Mouse (Mus musculus): ENCODE results near the gene Rnf43. TPM values are rescaled to one million over a fixed set of nuclear protein-coding genes. Genes with fewer than 3 reads are reported as not detected.

The Rnf43 gene
- total and polyA plus RNA-seq, 3 experiments: 14.6 to 17.3 TPM; not detected in 1

DNA sequence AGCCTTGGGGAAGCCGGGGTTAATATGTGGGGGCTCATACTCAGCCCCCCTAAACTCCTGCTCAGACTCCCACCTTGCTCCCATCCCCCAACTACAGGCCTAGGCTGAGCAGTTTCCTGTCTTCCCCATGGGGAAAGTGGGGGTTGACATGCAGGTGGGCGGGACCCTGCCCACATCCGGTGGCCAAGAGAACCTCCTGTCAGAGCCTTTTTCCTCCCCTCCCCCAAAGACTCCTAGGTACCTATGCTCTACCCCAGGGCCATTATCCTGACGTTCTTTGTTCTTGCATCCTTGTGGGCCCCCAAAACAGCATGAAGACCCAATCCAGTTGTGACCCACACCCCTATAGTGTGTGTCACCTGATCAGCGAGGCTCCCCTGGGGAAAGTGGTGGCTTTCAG lies 92.1 kb downstream of the Rnf43 start:
- Histone ChIP-seq H3K4me3 (ENCODE audit: control insufficient read depth in 1 of 2, insufficient read depth in 1 of 2, low read depth in 2 of 2, low read length in 2 of 2) (peak overlapping the region; percentile 48 to 63), H3K27me3 (ENCODE audit: control insufficient read depth in 1 of 2, insufficient read depth in 2 of 2, low read length in 2 of 2) (no peaks in the 10 kb centered on the region), H3K9me3 (replicated peaks; ENCODE audit: insufficient read depth, low read length) (no peaks in the 10 kb centered on the region), H3K4me1 (ENCODE audit: control insufficient read depth in 1 of 2, insufficient read depth in 2 of 2, low read length in 2 of 2) (peaks cover 5 to 43% of the 10 kb centered on the region in 2 experiments; a peak in 3 of 4 replicates), H3K79me2 (ENCODE audit: control insufficient read depth, insufficient read depth, low read length, poor library complexity) (peaks cover 70% of the 10 kb centered on the region), H3K27ac (ENCODE audit: control insufficient read depth, low read depth, low read length) (peak overlapping the region; percentile 100), H3K9ac (ENCODE audit: control insufficient read depth, low read depth, low read length, poor library complexity, severe bottlenecking) (peak overlapping the region; percentile 83), H3K36me3 (ENCODE audit: control insufficient read depth in 1 of 2, insufficient read depth in 2 of 2, low read length in 2 of 2) (peaks cover 2 to 29% of the 10 kb centered on the region in 2 experiments; a peak in 3 of 4 replicates)
- peak; percentile 99 for DNase-seq (ENCODE audit: low read depth, low spot score)
- TF ChIP-seq TBP (IDR thresholded peaks at IDR 0.05; ENCODE audit: low read depth, low read length): peak; percentile 91; the same call in 1 of the 2 replicates
- no peak for TF ChIP-seq BHLHE40 (IDR thresholded peaks at IDR 0.05; ENCODE audit: borderline replicate concordance, low read depth, low read length)
- no peak for TF ChIP-seq TAL1 (IDR thresholded peaks at IDR 0.05; ENCODE audit: low read length)
- peak in 1 of 2 experiments; percentile 31; a peak in 2 of 4 replicates for TF ChIP-seq POLR2A (IDR thresholded peaks at IDR 0.05; ENCODE audit: control insufficient read depth in 1 of 2, insufficient read depth in 1 of 2, low read depth in 1 of 2, low read length in 2 of 2, poor library complexity in 1 of 2)

DNA sequence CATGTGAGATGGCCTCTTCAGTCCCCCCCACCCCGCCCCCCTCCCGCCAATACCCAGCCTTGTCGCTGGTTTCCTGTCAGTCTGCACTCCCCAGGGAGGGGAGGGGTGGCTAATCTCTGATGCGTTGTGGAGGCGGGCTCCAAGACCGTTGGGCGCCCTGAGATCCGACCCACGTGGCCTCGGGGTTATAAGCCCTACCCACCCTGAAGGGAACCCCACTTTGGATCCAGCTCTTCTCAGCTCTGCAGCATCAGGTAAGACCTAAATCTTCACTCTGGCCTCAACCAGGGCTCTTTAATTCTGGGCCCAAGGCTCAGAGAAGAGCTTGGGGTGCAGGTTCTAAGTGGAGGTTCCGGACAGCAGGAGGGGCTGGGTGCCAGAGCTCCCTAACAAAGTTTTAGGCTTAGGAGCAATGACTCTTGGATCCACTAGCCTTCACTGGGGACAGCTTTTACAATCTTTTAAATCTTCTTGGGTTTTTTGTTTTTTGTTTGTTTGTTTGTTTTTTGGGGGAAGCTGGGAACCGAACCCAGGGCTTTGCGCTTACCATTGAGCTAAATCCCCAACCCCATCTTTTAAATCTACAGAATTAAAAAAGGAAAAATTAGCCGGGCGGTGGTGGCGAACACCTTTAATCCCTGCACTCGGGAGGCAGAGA lies 93.0 kb downstream of the Rnf43 start:
- Histone ChIP-seq H3K36me3 (ENCODE audit: control insufficient read depth in 1 of 2, insufficient read depth in 2 of 2, low read length in 2 of 2) (peaks cover 2 to 23% of the 10 kb centered on the region in 2 experiments; a peak in 3 of 4 replicates), H3K9ac (ENCODE audit: control insufficient read depth, low read depth, low read length, poor library complexity, severe bottlenecking) (peak overlapping the region; percentile 95), H3K79me2 (ENCODE audit: control insufficient read depth, insufficient read depth, low read length, poor library complexity) (peaks cover 61% of the 10 kb centered on the region), H3K9me3 (replicated peaks; ENCODE audit: insufficient read depth, low read length) (no peaks in the 10 kb centered on the region), H3K27ac (ENCODE audit: control insufficient read depth, low read depth, low read length) (peak overlapping the region; percentile 100), H3K4me1 (ENCODE audit: control insufficient read depth in 1 of 2, insufficient read depth in 2 of 2, low read length in 2 of 2) (peaks cover 5 to 34% of the 10 kb centered on the region in 2 experiments; a peak in 3 of 4 replicates), H3K4me3 (ENCODE audit: control insufficient read depth in 1 of 2, insufficient read depth in 1 of 2, low read depth in 2 of 2, low read length in 2 of 2) (peak overlapping the region; percentile 48 to 94), H3K27me3 (ENCODE audit: control insufficient read depth in 1 of 2, insufficient read depth in 2 of 2, low read length in 2 of 2) (no peaks in the 10 kb centered on the region)
- no peak for TF ChIP-seq ETS1 (IDR thresholded peaks at IDR 0.05; ENCODE audit: low read depth, low read length)
- no peak for TF ChIP-seq MAFK (IDR thresholded peaks at IDR 0.05; ENCODE audit: borderline replicate concordance, low read depth, low read length)
- TF ChIP-seq BHLHE40 (IDR thresholded peaks at IDR 0.05; ENCODE audit: borderline replicate concordance, low read depth, low read length): no peak
- TF ChIP-seq ZC3H11A (IDR thresholded peaks at IDR 0.05; ENCODE audit: low read depth, low read length): no peak
- TF ChIP-seq NELFE (IDR thresholded peaks at IDR 0.05; ENCODE audit: low read depth, low read length): no peak
- TF ChIP-seq CHD2 (IDR thresholded peaks at IDR 0.05; ENCODE audit: low read length): no peak
- TF ChIP-seq TBP (IDR thresholded peaks at IDR 0.05; ENCODE audit: low read depth, low read length): peak; percentile 99
- TF ChIP-seq POLR2A (IDR thresholded peaks at IDR 0.05; ENCODE audit: control insufficient read depth in 1 of 2, insufficient read depth in 1 of 2, low read depth in 1 of 2, low read length in 2 of 2, poor library complexity in 1 of 2): peak; percentile 99
- TF ChIP-seq POLR2AphosphoS5 (IDR thresholded peaks at IDR 0.05; ENCODE audit: borderline replicate concordance, low read depth, low read length): peak; percentile 99
- TF ChIP-seq UBTF (IDR thresholded peaks at IDR 0.05; ENCODE audit: borderline replicate concordance, insufficient read depth, low read depth, low read length): 0 out of 2 replicates have a peak, but pooled peaks have one; percentile 51
- no peak for TF ChIP-seq SIN3A (IDR thresholded peaks at IDR 0.05; ENCODE audit: low read length)
- DNase-seq (ENCODE audit: low read depth, low spot score): peak; percentile 99
